Mouse (Mus musculus) heart, adult 2 months (tissue): ENCODE data around the gene Rbfox2.

Experiments used
- CTCF ChIP-seq: fragments of 200-600 bp; IDR thresholded peaks from 2 replicates; pipeline ENCODE4 v1.8.1; 2022; ENCODE audit warnings: antibody characterized with exemption, mild to moderate bottlenecking, moderate library complexity
- EP300 ChIP-seq: fragments of 200-500 bp; IDR thresholded peaks from 2 replicates; pipeline ENCODE4 v1.6.1; 2011; ENCODE audit warnings: low read depth, low read length, control low read depth; ENCODE audit not compliant: insufficient read depth
- POLR2A ChIP-seq: fragments of 200-500 bp; IDR thresholded peaks from 2 replicates; pipeline ENCODE4 v1.6.1; 2011; ENCODE audit warnings: mild to moderate bottlenecking, low read depth, low read length, control low read depth; ENCODE audit not compliant: insufficient read depth

GRCm38 (mm10) chr15:77235551-77235950 lies 71.3 kb downstream of the Rbfox2 start:
- TF ChIP-seq POLR2A (no peak), CTCF (no peak), EP300 (no peak)
